Mouse (Mus musculus) gastrocnemius, postnatal 4 days (tissue): ENCODE measurements at regions not wholly inside any gene's neighbourhood (a gene's known extent, or its start where the extent isn't known, plus 50 kb on each side); places are given as distances from the start of the nearest gene placed in this dataset.
"Not testable (repeated sequence)": the region's sequence is repeated elsewhere in the genome, so short reads cannot be mapped to it uniquely, and the experiment has no call there.

ENCODE experiments used
- DNase-seq, 2 experiments: peaks; one replicate each; pipeline ENCODE4 v3.0.0; 2021 to 2022; ENCODE audit warnings: low spot score in 2 of 2, mixed read lengths in 2 of 2

DNA sequence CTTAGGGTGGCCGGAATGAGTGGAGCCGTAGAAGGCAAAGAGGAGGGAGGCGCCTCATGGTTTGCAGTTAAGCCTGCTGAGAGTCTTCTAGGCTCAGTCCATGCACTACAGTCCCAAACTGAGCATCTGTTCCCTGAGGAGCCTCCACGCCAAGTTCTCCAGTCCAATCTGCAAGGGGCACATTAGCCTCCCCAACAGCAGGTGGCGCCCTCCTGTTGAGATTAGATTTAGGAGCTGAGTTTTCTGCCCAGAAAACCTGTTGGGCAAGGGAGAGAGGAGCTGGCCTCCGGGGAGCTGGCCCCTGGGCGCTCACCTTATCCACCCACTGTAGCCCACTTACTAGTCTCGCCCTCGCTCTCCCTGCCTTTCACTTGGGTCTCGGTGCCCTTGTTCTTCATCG, 150.0 kb upstream of the Haao start:
- peak in 1 of 2 experiments; percentile 68 for DNase-seq

DNA sequence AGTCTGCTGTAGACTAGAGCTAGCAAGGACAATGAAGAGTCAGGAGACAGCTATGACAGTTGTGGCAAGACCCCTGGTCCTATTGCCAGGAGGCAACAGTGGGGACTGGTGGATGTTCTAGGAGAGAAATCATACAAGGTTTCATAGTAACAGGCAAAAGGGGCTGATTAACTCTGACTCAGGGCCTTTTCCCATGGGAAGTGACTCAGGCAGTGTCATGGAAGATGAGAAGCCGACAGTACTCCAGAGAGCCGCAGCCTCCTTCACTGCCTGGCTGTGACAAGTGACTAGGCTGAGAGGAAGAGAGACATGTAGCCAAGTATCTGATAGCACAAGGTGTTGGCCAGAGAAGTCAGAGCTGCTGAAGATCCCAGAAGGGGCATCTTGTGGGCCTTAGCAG, 145.3 kb upstream of the Haao start:
- DNase-seq = no peak

GRCm38 (mm10) chr17:83990421-83991365, 142.9 kb upstream of the Haao start:
- peak; percentile 69 to 87 for DNase-seq

GRCm38 (mm10) chr17:83988897-83989296, 141.1 kb upstream of the Haao start:
- no peak for DNase-seq

DNA sequence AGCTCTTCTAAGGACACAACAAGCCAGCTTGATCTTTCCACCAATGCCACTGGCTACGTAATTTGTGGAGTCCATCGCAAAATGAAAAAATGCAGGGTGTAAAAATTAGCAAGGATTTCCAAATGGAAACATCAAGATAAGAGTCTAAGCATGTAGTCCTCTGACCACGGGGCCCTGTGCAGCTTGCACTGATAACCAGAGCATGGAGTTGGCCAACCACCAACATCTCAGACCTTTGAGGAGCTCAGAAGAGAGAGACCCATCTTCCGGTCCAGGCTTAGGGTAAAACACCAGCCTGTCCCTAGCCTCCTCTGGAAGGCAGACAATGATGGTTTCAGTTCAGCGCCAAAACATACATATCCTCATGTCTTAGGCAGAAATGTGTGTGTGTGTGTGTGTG, 140.4 kb upstream of the Haao start:
- no peak for DNase-seq

DNA sequence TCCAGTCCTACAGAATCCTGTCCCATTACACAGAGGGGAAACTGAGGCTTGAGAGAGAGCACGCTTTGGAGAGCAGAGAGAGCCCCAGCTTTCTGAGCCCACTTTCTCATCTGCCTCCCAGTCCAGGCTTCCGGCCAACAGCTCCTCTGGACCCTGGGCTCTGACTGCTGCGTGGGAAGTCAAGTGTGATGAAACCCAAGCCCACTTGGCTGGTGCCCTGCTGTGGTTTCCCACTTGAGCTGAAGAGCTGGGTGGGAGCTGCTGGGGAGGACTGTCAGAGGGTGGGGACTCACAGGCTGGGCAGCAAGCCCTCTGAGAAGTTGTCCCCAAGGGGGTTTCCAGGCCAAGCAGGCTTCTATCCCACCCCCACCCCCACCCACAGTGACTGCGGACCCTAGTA, 139.9 kb upstream of the Haao start:
- DNase-seq = no peak

GRCm38 (mm10) chr17:83985916-83986578, 138.3 kb upstream of the Haao start:
- no peak for DNase-seq

DNA sequence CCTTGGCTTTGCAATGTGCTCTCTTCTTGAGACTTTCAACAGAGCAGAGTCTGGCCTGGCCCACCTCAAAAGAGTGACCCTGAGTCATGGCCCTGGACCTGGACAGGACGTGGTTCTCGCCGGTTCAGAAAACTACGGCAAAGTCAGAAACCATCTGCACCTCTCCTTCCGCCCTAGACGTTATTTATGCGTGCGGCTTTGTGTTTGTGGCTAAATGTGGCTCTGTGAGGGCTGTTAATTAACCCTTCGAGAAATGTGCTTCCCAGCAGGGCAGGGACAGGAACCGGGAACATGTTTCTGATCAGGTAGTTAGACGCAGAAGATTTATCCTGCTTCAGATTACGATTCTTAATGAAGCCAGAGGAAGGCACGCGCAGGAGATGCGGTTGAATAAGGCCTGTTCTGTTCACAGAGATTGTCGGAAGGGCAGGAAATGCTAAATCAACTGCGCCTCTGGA, 137.6 kb upstream of the Haao start:
- DNase-seq = no peak

- no peak for DNase-seq
Measured at GRCm38 (mm10) chr17:83983837-83984388, 136.2 kb upstream of the Haao start.

DNA sequence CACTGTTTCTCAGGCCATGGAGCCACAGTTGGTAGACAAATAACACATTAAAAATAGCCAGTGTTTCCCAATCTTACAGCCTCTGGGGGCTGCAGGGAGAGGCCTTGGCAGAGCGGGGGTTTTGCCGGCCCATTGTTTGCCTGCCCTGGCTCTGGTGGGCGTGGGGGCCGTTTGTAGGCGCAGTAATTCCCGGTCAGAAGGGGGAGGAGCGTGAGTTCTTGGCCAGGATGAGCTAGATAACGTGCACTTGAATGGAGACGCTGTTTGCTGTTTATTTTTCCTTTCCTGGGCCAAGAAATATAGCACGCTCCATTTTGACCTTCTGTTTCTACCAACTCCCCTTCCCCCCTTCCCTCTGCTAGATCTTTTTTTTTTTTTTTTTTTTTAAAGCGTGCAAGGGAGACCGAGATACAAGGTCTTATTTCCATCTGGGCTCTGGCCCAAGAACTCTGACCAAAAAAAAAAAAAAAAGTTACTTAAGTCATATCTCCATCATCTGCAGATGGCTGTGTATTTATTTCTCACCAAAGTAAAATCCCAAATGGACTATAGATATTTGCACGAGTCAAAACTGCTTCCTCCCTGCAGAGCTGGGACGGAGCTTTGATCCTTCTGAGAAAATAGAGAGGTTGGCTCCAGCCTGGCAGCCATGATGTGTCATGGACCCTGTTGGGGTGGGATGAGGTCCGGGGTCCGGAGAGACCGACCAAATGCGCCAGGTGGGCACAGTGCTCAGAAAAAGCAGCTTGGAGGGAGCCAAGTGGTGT, 135.5 kb upstream of the Haao start:
- peak; percentile 42 to 80 for DNase-seq

- DNase-seq = no peak
Measured at GRCm38 (mm10) chr17:83982700-83983069, 134.9 kb upstream of the Haao start.

GRCm38 (mm10) chr17:83978858-83979470, 131.2 kb upstream of the Haao start:
- DNase-seq = no peak

GRCm38 (mm10) chr17:83977725-83978124, 130.0 kb upstream of the Haao start:
- no peak for DNase-seq

- no peak for DNase-seq
Measured at GRCm38 (mm10) chr17:83975813-83976212, 128.1 kb upstream of the Haao start.

- no peak for DNase-seq
Measured at GRCm38 (mm10) chr17:83973461-83974350, 125.9 kb upstream of the Haao start.

- DNase-seq = no peak
Measured at GRCm38 (mm10) chr17:83972874-83973273, 125.1 kb upstream of the Haao start.

GRCm38 (mm10) chr17:83972470-83972869, 124.7 kb upstream of the Haao start:
- DNase-seq = no peak

DNA sequence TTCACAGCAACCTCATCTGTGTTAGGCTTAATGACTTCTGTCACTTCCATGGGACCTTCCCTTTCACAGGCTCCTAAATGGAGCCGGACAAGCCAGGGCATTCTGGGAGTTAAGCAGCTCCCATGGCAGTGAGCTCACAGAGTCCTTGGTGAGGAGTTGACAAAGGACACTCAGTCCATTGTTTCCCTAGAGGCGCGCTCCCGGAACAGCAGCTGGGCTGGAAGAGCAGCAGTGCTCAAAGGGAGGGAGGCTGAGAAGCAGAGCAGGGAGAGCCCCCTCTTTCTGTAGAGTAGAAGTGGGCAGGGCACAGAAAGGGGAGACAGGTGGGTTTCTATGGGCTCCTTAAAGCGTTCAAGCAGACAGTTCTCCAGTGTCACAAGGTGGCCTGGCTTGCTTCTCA, 124.3 kb upstream of the Haao start:
- DNase-seq = no peak

GRCm38 (mm10) chr17:83969407-83969826, 121.7 kb upstream of the Haao start:
- no peak for DNase-seq

DNA sequence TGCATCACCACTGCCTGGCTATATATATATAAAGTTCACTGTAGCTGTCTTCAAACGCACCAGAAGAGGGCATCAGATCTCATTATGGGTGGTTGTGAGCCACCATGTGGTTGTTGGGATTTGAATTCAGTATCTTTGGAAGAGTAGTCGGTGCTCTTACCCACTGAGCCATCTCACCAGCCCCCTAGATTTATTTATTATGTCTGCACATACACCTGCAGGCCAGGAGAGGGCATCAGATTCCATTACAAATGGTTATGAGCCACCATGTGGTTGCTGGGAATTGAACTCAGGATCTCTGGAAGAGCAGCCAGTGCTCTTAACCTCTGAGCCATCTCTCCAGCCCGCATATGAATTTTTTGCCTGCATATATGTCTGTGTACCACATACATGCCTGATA, 120.4 kb upstream of the Haao start:
- DNase-seq = not testable (repeated sequence)
